Mouse (Mus musculus) naive thymus-derived CD4-positive, alpha-beta T cell, adult 2 months (primary cell): ENCODE data around the gene Syde2.

Experiments
- DNase-seq: peaks from one replicate; pipeline ENCODE4 v3.0.0-alpha.2; 2011; ENCODE audit warnings: low read depth

The Syde2 gene

DNA sequence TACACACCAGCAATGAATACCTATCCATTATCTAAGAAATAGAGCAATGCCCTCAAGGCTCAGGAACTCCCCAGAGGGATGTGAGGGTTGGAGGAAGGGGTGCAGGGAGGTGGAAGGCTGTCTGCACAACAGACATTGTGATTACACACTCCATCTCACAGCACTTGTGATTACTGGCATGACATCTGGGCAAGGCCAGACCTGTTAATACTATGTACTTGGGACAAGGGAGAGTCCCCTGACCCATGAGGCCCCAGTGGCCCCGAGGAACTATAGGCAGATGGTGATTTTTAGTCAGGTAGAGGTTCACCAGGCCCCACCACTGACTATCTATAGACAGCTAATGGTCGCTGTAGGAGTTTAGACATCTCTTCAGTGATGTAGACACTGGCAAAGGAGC lies 66.2 kb downstream of the Syde2 start:
- no peak for DNase-seq

DNA sequence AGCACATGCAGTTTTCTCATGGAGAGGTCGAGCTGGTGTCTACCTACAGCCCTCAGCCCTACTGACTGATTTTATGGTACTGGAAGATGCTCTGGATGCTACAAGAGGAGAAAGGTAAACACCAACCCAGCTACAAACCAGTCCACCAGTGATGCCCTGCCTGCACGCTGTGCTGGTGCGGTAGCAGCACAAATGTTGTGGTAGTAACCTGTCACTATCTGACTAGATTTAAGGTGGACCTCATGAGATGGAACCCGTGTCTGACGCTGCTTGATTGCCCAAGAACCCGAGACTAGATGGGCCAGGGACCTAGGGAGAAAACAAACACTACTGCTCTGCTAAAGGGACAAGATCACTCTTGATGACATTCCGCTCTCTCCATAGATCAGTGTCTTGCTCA lies 69.5 kb downstream of the Syde2 start:
- DNase-seq: no peak

GRCm38 (mm10) chr3:146058263-146058662 lies 70.6 kb downstream of the Syde2 start:
- peak; percentile 78 for DNase-seq

DNA sequence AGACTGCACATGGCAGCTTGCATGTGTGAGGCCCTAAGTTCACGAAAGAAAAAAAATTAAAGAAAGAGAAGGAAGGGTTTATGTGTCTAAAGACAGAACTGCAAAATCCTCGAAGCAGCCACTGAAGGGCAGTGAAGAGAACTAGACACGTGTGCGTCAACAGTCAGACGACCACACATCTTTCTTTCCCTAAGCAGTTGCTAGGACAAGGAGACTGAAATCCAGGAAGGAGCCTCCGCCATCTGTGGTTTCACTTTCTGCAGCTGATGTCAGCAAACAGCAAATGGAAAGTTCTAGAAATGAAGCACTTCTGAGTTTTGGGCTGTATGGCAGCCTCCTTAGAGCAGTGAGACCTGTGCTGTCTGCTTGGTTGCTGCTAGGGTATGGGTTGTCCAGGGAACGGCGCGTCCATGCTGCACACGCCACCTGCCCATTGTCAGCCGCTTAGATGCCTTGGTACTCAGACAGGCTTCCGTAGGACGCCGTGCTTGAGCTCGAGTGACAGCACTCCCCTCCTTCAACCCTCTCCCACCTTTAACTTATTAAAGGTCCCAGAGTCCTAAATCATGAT lies 71.8 kb downstream of the Syde2 start:
- DNase-seq: no peak

DNA sequence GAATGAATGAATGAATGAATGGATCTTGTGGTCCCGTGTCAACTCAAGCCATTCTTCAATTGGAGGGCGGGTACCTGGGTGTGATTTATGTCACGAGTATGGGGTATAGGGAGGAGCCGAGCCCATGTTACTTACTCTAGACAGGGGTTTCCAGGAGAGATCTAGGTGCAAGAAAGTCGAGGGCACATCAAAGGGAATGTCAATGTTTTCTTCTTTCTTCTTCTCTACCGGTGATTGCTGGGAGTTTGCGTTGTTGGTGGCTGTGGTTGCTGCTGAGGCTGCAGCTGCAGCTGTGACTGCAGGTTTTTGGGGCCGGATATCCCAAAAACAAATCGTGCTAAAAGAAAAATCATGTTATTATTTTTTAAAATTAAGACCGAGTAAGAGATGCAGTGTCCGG lies 75.5 kb downstream of the Syde2 start:
- DNase-seq: peak; percentile 71

DNA sequence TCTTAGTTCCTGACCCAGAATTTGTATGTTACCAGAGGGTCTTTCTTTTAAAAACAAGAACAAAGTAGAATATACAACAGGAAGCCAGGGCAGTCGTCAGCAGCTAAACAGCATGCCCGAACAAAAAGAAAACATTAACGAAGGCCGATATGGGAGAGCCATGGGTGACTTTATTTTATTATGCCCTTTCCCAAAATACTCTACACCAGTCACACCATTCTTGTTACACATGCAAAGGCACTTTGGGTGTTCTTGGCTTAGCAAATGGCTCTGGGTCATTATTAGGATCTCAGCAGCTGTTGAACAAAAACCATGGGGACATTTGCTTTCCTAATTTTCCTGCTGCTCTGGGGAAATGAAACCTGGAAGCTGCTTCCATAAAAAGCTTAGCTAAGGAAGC lies 81.6 kb downstream of the Syde2 start:
- no peak for DNase-seq
